Mouse (Mus musculus): ENCODE measurements around the gene Nyx.

DNA sequence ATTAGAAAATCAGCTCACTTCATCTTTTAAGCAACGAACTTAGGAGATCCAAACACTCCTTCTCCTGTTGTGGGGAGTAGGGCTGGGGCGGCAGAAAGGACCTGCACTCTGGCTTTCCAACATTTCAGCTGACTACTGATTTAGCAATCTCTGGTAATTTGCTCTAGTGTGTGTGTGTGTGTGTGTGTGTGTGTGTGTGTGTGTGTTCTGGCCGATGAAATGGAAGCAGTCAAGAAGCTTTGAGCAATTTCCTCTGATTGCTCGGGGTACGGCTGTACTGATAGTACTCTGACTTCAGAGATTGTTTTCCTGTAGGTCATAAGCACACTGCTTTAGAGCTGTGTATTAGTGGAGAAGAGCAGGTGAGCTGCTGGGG is 53.5 kb downstream of the Nyx start:
- TF ChIP-seq EP300 (IDR thresholded peaks at IDR 0.05; ENCODE audit: low read depth) = no peak
- TF ChIP-seq CTCF (IDR thresholded peaks at IDR 0.05; ENCODE audit: low read depth) = no peak
